Mouse (Mus musculus): ENCODE measurements around the gene Npl.
"Not testable (repeated sequence)": the region's sequence is repeated elsewhere in the genome, so short reads cannot be mapped to it uniquely, and the experiment has no call there.

Npl gene

GRCm38 (mm10) chr1:153542726-153543320, 7.0 kb downstream of the Npl start:
- DNase-seq (ENCODE audit: low spot score) = peak; percentile 29

- DNase-seq (ENCODE audit: low spot score) = no peak
Measured at GRCm38 (mm10) chr1:153540753-153541152, 9.1 kb downstream of the Npl start.

- no peak for DNase-seq (ENCODE audit: low spot score)
Measured at GRCm38 (mm10) chr1:153539739-153540333, 10.0 kb downstream of the Npl start.

- peak; percentile 9 for DNase-seq (ENCODE audit: low spot score)
Measured at GRCm38 (mm10) chr1:153535611-153536010, 14.2 kb downstream of the Npl start.

GRCm38 (mm10) chr1:153532896-153533295, 16.9 kb downstream of the Npl start:
- DNase-seq (ENCODE audit: low spot score) = not testable (repeated sequence)

- DNase-seq (ENCODE audit: low spot score) = no peak
Measured at GRCm38 (mm10) chr1:153532234-153532841, 17.5 kb downstream of the Npl start.

GRCm38 (mm10) chr1:153531677-153532233, 18.1 kb downstream of the Npl start:
- no peak for DNase-seq (ENCODE audit: low spot score)

- DNase-seq (ENCODE audit: low spot score) = no peak
Measured at GRCm38 (mm10) chr1:153522116-153522515, 27.7 kb downstream of the Npl start.

- no peak for DNase-seq (ENCODE audit: low spot score)
Measured at GRCm38 (mm10) chr1:153515368-153515767, 34.5 kb downstream of the Npl start.

- no peak for DNase-seq (ENCODE audit: low spot score)
Measured at GRCm38 (mm10) chr1:153510330-153511009, 39.4 kb downstream of the Npl start.

- not testable (repeated sequence) for DNase-seq (ENCODE audit: low spot score)
Measured at GRCm38 (mm10) chr1:153509569-153509968, 40.3 kb downstream of the Npl start.

- DNase-seq (ENCODE audit: low spot score) = no peak
Measured at GRCm38 (mm10) chr1:153509012-153509411, 40.8 kb downstream of the Npl start.

- DNase-seq (ENCODE audit: low spot score) = no peak
Measured at GRCm38 (mm10) chr1:153506266-153506665, 43.6 kb downstream of the Npl start.

GRCm38 (mm10) chr1:153501644-153502321, 48.1 kb downstream of the Npl start:
- DNase-seq (ENCODE audit: low spot score) = peak; percentile 29

GRCm38 (mm10) chr1:153500030-153500429, 49.8 kb downstream of the Npl start:
- DNase-seq (ENCODE audit: low spot score) = no peak

GRCm38 (mm10) chr1:153496030-153496429, 53.8 kb downstream of the Npl start:
- no peak for DNase-seq (ENCODE audit: low spot score)

- no peak for DNase-seq (ENCODE audit: low spot score)
Measured at GRCm38 (mm10) chr1:153493931-153494330, 55.9 kb downstream of the Npl start.

- no peak for DNase-seq (ENCODE audit: low spot score)
Measured at GRCm38 (mm10) chr1:153493338-153493737, 56.5 kb downstream of the Npl start.

- peak; percentile 56 for DNase-seq (ENCODE audit: low spot score)
Measured at GRCm38 (mm10) chr1:153491822-153492221, 58.0 kb downstream of the Npl start.

- DNase-seq (ENCODE audit: low spot score) = no peak
Measured at GRCm38 (mm10) chr1:153491345-153491744, 58.5 kb downstream of the Npl start.

- no peak for DNase-seq (ENCODE audit: low spot score)
Measured at GRCm38 (mm10) chr1:153489963-153490362, 59.9 kb downstream of the Npl start.

GRCm38 (mm10) chr1:153489540-153489939, 60.3 kb downstream of the Npl start:
- DNase-seq (ENCODE audit: low spot score) = no peak
